Mouse (Mus musculus): ENCODE results near the gene Fzr1. TPM values are rescaled to one million over a fixed set of nuclear protein-coding genes. Genes with fewer than 3 reads are reported as not detected.

Gene Fzr1
- polyA plus RNA-seq, 1 experiment: 61.6 TPM

- TF ChIP-seq USF1 (IDR thresholded peaks at IDR 0.05; ENCODE audit: low read depth) (no peak), MYOD1 (IDR thresholded peaks at IDR 0.05; ENCODE audit: control insufficient read depth, insufficient read length, low read depth) (peak; percentile 93), CEBPB (IDR thresholded peaks at IDR 0.05; ENCODE audit: low read depth) (no peak), MAX (IDR thresholded peaks at IDR 0.05) (peak; percentile 45), FOSL1 (IDR thresholded peaks at IDR 0.05; ENCODE audit: insufficient read depth, low read length, poor library complexity, severe bottlenecking) (peak; percentile 19), CTCF (IDR thresholded peaks at IDR 0.05; ENCODE audit: control insufficient read depth, insufficient read depth, insufficient read length) (no peak)
- peaks cover 37% of the 10 kb centered on the region for H3K79me3 ChIP-seq (ENCODE audit: low read depth)
- H3K79me2 ChIP-seq (ENCODE audit: control insufficient read depth, insufficient read depth): peaks cover 75% of the 10 kb centered on the region
- H3K27me3 ChIP-seq (ENCODE audit: control insufficient read depth, insufficient read depth, insufficient read length): no peaks in the 10 kb centered on the region
- peak overlapping the region; percentile 6 for H3K4me3 ChIP-seq (ENCODE audit: insufficient read depth, poor library complexity, severe bottlenecking)
- H3ac ChIP-seq (ENCODE audit: control insufficient read depth, insufficient read length, low read depth): no peak overlapping the region
- H3K36me3 ChIP-seq (ENCODE audit: control insufficient read depth, insufficient read depth): peaks cover 84% of the 10 kb centered on the region
These were observed 31.0 kb upstream of the Fzr1 start for GRCm38 (mm10) chr10:81409330-81409729.

DNA sequence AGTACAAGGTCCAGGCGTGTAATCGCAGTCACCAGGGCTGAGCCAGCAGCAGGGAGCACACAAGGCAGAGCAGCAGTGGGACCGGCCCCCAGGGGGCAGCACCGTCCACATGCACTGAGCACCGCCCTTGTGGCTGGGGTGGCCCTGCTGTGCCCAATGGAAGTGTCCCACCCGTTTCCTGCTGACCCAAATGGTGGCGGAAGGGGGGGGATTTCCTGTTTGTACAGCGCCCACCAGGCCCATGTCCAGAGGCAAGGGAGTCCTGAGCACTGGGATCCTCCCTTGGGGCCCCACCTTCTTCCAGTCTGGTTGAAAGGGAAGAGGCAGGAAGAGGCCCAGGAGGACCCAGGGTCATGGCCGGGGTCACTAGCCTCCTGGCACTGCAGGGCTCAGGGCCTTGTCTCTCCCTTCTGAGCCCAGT lies 30.6 kb upstream of the Fzr1 start:
- H3K27me3 ChIP-seq (ENCODE audit: control insufficient read depth, insufficient read depth, insufficient read length): no peaks in the 10 kb centered on the region
- H3K36me3 ChIP-seq (ENCODE audit: control insufficient read depth, insufficient read depth): peaks cover 85% of the 10 kb centered on the region
- H3ac ChIP-seq (ENCODE audit: control insufficient read depth, insufficient read length, low read depth): no peak overlapping the region
- TF ChIP-seq CTCF (IDR thresholded peaks at IDR 0.05; ENCODE audit: control insufficient read depth, insufficient read depth, insufficient read length) (peak; percentile 100), MAX (IDR thresholded peaks at IDR 0.05) (peak; percentile 95), MYOD1 (IDR thresholded peaks at IDR 0.05; ENCODE audit: control insufficient read depth, insufficient read length, low read depth) (no peak), MYOG (IDR thresholded peaks at IDR 0.05; ENCODE audit: control insufficient read depth, extremely low read depth, insufficient read length) (no peak), CEBPB (IDR thresholded peaks at IDR 0.05; ENCODE audit: low read depth) (no peak)
- peaks cover 35% of the 10 kb centered on the region for H3K79me3 ChIP-seq (ENCODE audit: low read depth)
- peaks cover 74% of the 10 kb centered on the region for H3K79me2 ChIP-seq (ENCODE audit: control insufficient read depth, insufficient read depth)
- no peak overlapping the region for H3K4me3 ChIP-seq (ENCODE audit: insufficient read depth, poor library complexity, severe bottlenecking)

- Histone ChIP-seq H3K79me3 (ENCODE audit: low read depth) (peaks cover 31% of the 10 kb centered on the region), H3K4me3 (ENCODE audit: insufficient read depth, poor library complexity, severe bottlenecking) (no peak overlapping the region), H3K79me2 (ENCODE audit: control insufficient read depth, insufficient read depth) (peaks cover 74% of the 10 kb centered on the region), H3K36me3 (ENCODE audit: control insufficient read depth, insufficient read depth) (peaks cover 85% of the 10 kb centered on the region), H3ac (ENCODE audit: control insufficient read depth, insufficient read length, low read depth) (peak overlapping the region; percentile 12), H3K27me3 (ENCODE audit: control insufficient read depth, insufficient read depth, insufficient read length) (no peaks in the 10 kb centered on the region)
- TF ChIP-seq MAX (IDR thresholded peaks at IDR 0.05) (no peak), CTCF (IDR thresholded peaks at IDR 0.05; ENCODE audit: control insufficient read depth, insufficient read depth, insufficient read length) (no peak), MYOD1 (IDR thresholded peaks at IDR 0.05; ENCODE audit: control insufficient read depth, insufficient read length, low read depth) (no peak), FOSL1 (IDR thresholded peaks at IDR 0.05; ENCODE audit: insufficient read depth, low read length, poor library complexity, severe bottlenecking) (no peak), CEBPB (IDR thresholded peaks at IDR 0.05; ENCODE audit: low read depth) (no peak), MYOG (IDR thresholded peaks at IDR 0.05; ENCODE audit: control insufficient read depth, extremely low read depth, insufficient read length) (no peak), USF1 (IDR thresholded peaks at IDR 0.05; ENCODE audit: low read depth) (no peak)
These were observed 30.1 kb upstream of the Fzr1 start for GRCm38 (mm10) chr10:81408424-81408729.

- Histone ChIP-seq H3ac (ENCODE audit: control insufficient read depth, insufficient read length, low read depth) (peak overlapping the region; percentile 15), H3K36me3 (ENCODE audit: control insufficient read depth, insufficient read depth) (peaks cover 85% of the 10 kb centered on the region), H3K4me3 (ENCODE audit: insufficient read depth, poor library complexity, severe bottlenecking) (no peak overlapping the region), H3K27me3 (ENCODE audit: control insufficient read depth, insufficient read depth, insufficient read length) (no peaks in the 10 kb centered on the region), H3K79me2 (ENCODE audit: control insufficient read depth, insufficient read depth) (peaks cover 70% of the 10 kb centered on the region), H3K79me3 (ENCODE audit: low read depth) (peaks cover 25% of the 10 kb centered on the region)
- no peak for TF ChIP-seq MYOG (IDR thresholded peaks at IDR 0.05; ENCODE audit: control insufficient read depth, extremely low read depth, insufficient read length)
- peak; percentile 96 for TF ChIP-seq USF1 (IDR thresholded peaks at IDR 0.05; ENCODE audit: low read depth)
- no peak for TF ChIP-seq CEBPB (IDR thresholded peaks at IDR 0.05; ENCODE audit: low read depth)
- peak; percentile 39 for TF ChIP-seq FOSL1 (IDR thresholded peaks at IDR 0.05; ENCODE audit: insufficient read depth, low read length, poor library complexity, severe bottlenecking)
- no peak for TF ChIP-seq CTCF (IDR thresholded peaks at IDR 0.05; ENCODE audit: control insufficient read depth, insufficient read depth, insufficient read length)
- peak; percentile 39 for TF ChIP-seq MAX (IDR thresholded peaks at IDR 0.05)
These were observed 29.5 kb upstream of the Fzr1 start for GRCm38 (mm10) chr10:81407539-81408423.

DNA sequence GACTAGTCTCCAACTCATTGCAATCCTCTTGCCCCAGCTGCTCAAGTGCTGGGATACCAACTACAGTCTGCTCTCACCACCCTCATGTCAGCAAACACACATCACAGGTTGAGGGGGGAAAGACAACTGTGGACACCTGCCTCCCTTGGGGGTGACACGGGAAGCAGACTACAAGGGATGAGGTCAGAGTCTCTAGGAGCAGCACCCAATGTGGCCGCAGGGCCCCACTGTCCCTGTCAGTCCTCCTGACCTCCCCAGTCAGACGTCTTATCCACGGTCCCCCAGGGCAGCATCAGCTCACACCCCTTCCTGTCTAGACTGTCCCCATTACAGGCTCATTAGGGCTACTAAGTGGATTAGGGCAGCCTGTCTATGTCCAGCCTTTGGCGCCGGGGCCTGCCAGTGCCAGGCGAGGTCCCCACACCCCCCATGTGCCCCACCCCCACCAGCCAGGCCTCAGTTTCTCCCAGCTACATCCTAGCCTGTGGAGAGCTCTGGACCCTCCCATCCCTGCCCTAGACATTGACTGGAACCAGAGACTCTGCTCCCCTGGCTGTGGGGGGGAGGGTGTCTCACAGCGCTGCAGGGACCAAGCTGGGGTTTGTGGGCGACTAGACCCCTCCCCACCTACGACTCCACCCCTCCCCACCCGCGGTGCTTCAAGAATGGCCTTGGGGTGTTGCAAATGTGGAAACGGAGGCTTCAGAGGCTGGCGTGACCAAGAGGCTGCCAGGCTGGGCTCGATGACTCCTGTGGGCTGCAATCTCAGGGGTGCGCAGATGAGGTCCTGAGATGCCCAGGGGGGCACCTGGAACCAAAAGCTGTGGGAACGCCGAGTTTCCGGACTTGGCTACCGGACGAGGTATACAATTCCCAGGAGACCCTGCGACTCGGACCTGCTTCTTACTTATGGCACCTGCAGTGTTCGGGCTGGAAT lies 28.5 kb upstream of the Fzr1 start:
- peaks cover 86% of the 10 kb centered on the region for H3K36me3 ChIP-seq (ENCODE audit: control insufficient read depth, insufficient read depth)
- no peak overlapping the region for H3K4me3 ChIP-seq (ENCODE audit: insufficient read depth, poor library complexity, severe bottlenecking)
- no peaks in the 10 kb centered on the region for H3K27me3 ChIP-seq (ENCODE audit: control insufficient read depth, insufficient read depth, insufficient read length)
- TF ChIP-seq MYOG (IDR thresholded peaks at IDR 0.05; ENCODE audit: control insufficient read depth, extremely low read depth, insufficient read length): no peak
- no peak for TF ChIP-seq MYOD1 (IDR thresholded peaks at IDR 0.05; ENCODE audit: control insufficient read depth, insufficient read length, low read depth)
- no peak for TF ChIP-seq MAX (IDR thresholded peaks at IDR 0.05)
- TF ChIP-seq FOSL1 (IDR thresholded peaks at IDR 0.05; ENCODE audit: insufficient read depth, low read length, poor library complexity, severe bottlenecking): no peak
- no peak for TF ChIP-seq CTCF (IDR thresholded peaks at IDR 0.05; ENCODE audit: control insufficient read depth, insufficient read depth, insufficient read length)
- no peak for TF ChIP-seq CEBPB (IDR thresholded peaks at IDR 0.05; ENCODE audit: low read depth)
- no peak for TF ChIP-seq USF1 (IDR thresholded peaks at IDR 0.05; ENCODE audit: low read depth)
- peaks cover 68% of the 10 kb centered on the region for H3K79me2 ChIP-seq (ENCODE audit: control insufficient read depth, insufficient read depth)
- peaks cover 25% of the 10 kb centered on the region for H3K79me3 ChIP-seq (ENCODE audit: low read depth)
- H3ac ChIP-seq (ENCODE audit: control insufficient read depth, insufficient read length, low read depth): peak overlapping the region; percentile 15

All from C2C12 (cell line).